Mouse (Mus musculus) T-cell, adult 66 days (primary cell): ENCODE measurements around the gene Pign. TPM values are rescaled to one million over a fixed set of nuclear protein-coding genes. Genes with fewer than 3 reads are reported as not detected.

ENCODE experiments used
- total RNA-seq, 2 experiments: library from RNA; stranded (reverse); gene quantifications; 3 replicates in 1 of 2; 4 replicates in 1 of 2; pipeline ENCODE4 v1.2.4; 2023

Pign gene
- total RNA-seq, result 10 to 100 TPM; 41.7 to 48.8 TPM

GRCm38 (mm10) chr1:105663171-105663961, at the start of gene Pign, which contains the start of gene Relch:
Pign (minus strand) TSS chr1:105663677.
Relch (plus strand) TSS chr1:105663861.

Other genes with a start within 250 kb of the Pign start
- gene Relch, start 184 bp upstream of the Pign start, total RNA-seq, result 100 to 1,000 TPM; 104 to 119 TPM
- gene Tnfrsf11a, start 117.0 kb upstream of the Pign start, total RNA-seq, result under 1 TPM; 0.12 to 0.30 TPM